Mouse (Mus musculus): Measurements from ENCODE around the gene Ccdc57.

The Ccdc57 gene

DNA sequence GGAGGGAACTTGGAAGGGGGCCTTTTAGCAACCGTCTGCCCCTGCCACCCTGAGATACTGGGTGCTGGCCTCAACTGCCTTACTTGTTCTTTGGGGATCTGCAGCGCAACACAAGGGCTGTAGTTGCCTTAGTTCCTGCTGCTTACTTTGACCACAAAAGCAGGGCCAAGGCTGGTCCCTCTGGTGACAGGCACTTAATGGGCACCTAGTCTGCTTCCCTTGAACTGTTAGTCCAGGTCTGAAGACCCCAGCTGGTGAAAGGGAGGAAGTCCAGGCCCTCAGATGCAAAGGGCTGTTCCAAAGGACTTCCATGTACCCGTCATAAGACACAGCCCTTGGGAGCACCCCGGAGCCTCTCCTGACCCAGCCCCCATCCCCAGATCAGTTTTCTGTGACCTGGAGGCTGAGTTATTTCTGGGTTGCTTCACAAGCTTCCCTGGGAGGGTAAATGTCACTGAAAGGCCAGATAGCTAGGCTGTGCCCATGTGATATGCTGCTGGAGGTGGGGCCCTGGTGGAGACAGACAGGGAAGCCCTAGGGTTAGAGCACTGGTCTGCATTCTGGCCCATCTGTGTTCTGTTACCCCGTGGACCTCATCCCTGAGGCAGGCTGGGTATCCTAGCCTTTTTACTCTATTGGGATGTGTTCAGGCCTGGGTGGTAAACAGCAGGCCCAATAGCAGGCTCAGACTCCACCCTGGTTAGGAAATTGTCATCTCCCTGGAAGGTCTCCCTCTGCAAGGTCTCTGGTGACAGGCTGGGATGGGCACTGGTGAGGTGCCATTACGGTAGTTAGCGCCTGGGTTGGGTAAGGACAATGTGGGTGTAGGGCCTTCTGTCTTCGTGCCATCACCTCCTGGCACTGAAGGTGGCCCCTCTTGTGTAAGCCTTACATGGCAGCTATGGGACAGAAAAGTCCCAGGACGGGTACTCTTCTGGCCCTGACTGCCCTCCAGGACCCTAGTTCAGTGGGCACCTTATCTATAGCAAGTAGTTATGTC is 19.4 kb upstream of the Ccdc57 start:
- no peak for DNase-seq (ENCODE audit: low spot score in 2 of 2)

DNA sequence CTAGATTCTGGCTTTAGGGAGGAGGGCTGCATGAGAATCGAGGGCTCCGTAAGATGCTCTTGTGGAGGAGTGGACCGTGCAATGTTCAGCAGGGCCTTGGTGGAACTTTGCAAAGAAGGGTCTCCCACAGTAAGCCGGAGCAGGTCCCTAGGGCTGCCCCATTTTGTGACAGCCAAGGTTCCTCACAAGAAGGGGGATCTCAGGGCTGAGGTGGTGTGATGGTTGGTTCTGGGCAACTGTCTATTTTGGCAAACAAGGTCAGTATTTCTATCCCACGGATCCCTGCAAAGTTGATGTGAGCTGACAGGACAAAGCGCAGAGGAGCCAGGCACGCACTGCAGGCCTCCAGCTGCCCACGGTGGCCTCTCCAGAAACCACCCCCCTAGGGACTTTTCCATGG is 18.6 kb upstream of the Ccdc57 start:
- no peak for DNase-seq (ENCODE audit: low spot score in 2 of 2)

DNA sequence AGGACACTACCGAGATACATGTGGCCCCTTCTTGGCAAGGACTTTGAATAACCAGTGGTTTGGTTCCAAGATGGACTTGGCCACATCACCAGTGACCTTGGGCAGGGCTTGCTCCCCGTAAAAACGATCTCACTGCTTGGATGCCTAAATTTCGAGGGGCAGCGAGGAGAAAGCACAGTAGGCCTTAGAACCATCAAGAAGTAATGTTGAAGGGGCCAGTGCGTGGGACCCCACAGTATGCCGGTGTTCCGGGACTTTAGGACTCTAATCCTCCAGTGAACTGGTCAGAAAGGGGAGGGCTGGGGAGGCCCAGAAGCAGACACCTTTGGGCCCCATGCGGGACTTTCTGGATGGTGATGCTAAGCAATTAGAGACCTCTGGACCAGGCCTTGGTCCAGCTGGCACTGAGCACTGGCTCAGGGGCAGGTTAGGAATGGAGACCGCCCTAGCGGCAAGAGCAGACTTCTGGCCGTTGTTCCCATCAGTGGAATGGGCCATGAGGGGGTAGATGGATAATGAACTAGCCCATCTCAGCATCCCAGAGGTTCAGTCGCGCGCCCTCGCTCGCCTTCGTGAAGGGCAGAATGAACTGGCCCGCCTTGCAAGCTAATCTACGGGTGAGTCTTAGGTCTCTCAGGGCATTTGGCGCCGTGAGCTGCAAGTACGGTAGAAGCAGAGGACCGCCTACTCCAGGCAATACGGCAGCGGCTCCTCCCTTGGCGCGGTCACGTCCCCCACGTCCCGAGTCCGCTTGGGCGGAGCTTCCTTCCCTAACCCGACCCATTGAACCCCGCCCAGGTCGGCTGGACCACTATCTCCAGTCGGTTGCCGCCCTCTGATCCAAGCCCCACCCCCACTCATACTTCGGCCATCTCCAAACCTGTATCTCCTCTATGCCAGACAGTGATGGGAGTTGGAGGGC is 17.9 kb upstream of the Ccdc57 start:
- DNase-seq (ENCODE audit: low spot score in 2 of 2) = peak; percentile 68 to 73

DNA sequence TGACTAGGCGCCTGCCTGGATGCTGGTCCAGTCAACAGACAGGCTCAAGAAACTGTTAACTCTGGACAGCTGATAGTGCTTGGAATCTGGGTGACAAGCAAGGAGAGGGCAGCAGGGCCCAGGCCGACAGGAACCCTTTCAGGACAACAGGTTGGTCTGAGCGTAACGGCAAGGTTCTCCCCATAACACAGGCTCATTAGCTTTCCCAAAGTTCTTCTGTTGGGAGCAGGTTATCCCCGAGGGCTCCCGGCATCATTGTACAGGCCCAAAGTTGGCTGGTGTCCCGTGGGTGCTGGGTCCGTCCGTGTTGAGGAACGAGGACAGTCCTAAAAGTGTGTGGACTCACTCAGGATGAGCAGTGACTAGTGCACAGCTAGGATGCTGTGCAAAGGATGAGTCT is 17.2 kb upstream of the Ccdc57 start:
- DNase-seq (ENCODE audit: low spot score in 2 of 2) = no peak

DNA sequence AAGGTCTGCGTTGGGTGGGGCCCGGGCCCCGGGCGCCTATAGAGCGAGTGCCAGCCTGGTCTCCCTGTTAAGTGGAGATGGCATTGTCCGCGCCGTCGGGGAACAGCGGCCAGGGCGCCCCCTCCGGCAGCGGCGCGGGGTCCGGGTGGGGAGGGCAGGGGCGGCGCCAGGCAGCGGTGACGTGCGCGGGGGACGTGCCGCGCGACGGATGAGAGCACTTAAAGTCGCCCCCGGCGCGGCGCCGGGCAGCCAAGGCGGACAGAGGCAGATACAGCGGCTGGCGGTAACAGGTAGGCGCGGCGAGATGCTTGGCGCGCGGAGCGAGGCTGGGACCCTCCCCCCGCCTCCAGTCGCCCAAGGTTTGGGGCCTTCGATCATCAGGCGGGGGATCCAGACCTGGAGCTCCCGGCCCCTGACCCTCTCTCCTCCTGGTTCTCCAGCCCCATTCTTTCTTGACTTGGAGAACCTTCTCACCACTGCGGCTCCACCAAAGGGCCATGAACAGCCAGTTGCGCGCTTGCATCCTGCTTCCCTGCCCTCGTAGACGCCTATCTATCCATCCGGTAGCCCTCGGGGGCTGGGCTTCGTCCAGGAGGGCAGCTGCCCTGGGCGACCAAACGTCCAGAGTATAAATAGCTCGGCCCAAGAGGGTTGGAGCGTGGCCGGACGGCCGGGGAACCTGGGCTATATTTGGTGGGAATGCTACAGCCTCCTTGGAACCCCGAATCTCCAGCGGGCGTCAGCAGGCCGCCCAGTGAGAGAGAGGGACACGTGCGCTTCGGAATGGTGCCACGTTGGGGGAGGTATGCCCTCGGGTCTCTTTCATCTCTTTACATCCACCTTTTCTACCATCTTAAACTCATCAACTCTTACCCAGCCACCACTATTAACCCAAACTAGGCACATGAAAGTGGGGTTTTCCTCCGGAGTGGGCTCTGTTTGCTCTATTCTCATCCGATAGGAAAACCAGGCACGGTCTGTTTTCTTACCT is 16.5 kb upstream of the Ccdc57 start:
- no peak for DNase-seq (ENCODE audit: low spot score in 2 of 2)

DNA sequence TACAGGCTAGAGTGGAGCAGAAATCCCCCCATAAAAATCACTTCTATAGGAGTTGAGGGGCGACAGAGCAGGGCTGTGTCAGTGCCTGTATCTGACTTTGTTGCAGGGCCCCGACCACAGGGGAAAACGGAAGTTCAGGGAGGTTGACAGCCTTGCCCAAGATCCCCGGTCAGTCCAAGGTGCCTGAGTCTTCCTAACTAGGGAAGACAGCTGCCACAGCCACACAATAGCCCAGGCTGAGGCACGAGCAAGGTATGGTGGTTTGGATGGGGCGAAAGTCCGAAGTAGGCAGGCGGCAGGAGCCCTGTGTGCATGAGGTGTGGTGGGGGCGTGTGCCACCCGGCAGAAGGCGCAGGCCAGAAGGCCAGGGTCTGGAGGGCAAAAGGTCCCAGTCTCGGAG is 15.7 kb upstream of the Ccdc57 start, which contains the start of gene Slc16a3:
Gene Slc16a3, plus strand, starts transcription at position 153 of the 400 bp plus-strand sequence.
- DNase-seq (ENCODE audit: low spot score in 2 of 2) = no peak

DNA sequence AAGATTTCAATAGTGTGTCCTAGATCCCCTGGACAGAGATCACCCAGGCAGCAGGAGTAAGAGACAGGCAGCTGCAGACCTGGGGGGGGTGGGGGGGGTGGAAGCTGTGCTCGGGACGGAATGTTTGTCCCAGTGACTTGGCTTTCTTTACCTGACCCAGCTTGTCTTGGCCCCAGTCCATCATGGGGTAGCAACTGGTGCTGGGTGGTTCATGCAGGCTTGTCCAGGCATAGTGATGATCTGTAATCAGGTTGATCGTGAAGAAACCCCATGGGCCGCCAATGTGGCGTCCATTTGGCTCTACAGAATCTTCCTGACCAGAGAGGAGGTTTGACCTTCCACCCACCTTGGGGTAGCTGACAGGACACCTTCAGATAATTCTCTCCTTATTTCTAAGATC is 13.3 kb upstream of the Ccdc57 start:
- no peak for DNase-seq (ENCODE audit: low spot score in 2 of 2)

DNA sequence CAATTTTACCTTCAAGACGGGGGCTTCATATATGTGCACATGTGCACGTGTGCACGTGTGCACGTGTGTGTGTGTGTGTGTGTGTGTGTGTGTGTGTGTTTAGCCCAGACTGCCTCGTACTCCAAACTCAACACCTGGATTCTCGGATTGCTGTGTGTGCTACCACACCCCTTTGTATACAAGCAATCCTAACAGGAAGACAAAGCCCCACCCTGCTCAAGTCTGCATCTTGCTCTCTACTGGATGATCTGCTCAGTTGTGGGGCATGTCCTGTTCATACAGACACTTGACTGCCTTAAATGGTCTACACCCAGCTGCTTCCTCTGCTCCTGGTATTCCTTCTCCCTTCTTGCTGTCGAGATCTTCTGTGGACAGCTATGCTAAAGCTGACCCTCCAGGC is 12.6 kb upstream of the Ccdc57 start:
- DNase-seq (ENCODE audit: low spot score in 2 of 2) = no peak

DNA sequence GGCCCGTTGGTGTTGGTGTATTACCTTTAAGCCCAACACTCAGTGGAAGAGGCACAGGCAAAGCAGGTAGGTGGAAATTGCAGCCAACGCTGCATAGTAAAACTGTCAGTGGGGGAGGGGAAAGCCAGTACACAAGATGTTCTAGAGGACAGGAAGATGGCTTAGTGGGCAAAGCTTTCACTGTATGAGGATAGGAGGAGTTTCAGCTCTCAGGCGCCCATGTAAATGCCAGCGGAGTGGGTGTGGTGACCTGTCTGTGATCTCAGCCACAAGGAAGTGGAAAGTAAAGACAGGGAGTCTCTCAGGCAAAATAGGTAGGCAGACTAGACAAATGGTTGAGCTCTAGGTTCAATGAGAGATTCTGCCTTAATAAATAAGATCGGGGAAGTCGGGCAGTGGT is 8.3 kb upstream of the Ccdc57 start:
- DNase-seq (ENCODE audit: low spot score in 2 of 2) = no peak

DNA sequence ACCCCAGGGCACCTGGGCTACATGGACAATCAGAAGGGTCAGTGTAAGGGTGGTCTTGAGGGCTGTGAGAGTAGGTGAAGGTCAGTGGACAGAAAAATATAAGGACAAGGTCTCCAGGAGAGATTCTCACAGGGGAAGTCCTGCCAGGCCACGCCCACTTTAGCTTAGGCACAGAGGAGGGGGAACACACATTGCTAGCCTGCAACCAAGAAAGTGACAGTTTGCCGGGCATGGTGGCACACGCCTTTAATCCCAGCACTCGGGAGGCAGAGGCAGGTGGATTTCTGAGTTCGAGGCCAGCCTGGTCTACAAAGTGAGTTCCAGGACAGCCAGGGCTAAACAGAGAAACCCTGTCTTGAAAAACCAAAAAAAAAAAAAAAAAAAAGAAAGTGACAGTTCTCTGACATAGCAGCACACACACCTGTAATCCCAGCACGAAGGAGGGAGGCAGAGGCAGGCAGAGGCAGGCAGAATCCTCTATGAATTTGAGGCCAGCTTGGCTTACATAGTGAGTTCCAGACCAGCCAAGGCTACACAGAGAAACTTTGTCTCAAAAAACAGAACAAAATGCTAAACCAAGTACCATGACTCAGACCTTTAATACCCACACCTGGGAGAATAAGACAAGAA is 7.2 kb upstream of the Ccdc57 start:
- DNase-seq (ENCODE audit: low spot score in 2 of 2) = no peak

DNA sequence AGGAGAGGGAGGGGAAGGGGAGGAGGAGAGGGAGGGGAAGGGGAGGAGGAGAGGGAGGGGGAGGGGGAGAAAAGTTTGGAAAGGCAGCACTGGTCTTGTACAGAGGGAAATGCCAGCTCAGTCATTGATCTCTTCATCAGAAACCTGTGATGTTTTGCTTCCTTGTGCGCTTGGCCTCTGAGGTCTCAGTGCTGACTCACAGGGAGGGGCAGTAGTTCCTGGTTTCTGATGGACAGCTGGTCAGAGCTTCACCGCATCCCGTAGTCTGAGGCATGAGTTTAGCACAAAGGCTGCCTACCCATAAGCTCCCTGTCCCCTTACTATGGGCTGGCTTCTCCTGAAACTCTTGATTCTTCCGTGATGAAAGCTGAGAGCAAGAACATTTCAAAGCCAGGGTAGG is 6.1 kb upstream of the Ccdc57 start:
- no peak for DNase-seq (ENCODE audit: low spot score in 2 of 2)

DNA sequence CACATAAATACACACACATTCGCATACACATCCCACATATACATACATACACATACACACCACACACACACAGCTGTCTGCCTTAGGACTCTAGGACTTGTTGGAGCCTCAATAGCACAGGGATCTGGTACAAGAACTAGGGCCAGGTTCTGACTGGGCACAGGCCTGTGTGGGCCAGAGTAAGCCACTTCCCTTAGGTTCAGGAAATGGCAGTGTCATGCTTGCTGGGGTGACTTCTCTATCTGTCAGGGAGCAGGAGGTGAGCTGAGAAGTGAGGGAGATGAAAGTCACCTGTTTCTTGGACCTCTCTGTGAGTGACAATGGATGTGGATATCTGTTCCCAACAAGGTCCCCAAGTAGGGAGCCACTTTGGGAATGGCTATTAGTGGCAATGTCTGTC is 5.3 kb upstream of the Ccdc57 start:
- DNase-seq (ENCODE audit: low spot score in 2 of 2) = no peak

DNA sequence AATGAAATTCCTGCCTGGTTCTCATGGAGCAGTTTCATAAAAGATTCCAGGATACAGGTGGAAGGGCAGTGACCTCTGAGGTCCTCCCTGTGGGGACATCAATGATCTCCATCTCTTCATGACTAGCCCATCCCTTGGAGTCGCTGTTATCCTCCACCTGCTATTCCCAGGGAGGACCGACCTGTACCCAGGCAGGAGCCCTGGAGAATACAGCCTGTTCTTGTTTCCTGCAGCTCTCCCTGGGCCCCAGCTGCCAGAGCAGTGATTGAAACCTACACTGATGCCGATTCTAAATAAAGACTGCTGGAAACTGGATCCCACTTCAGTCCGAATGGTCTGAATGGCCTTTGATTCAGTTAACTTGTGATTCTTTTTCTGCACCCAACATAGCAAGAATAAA is 1.2 kb downstream of the Ccdc57 start:
- no peak for DNase-seq (ENCODE audit: low spot score in 2 of 2)

DNA sequence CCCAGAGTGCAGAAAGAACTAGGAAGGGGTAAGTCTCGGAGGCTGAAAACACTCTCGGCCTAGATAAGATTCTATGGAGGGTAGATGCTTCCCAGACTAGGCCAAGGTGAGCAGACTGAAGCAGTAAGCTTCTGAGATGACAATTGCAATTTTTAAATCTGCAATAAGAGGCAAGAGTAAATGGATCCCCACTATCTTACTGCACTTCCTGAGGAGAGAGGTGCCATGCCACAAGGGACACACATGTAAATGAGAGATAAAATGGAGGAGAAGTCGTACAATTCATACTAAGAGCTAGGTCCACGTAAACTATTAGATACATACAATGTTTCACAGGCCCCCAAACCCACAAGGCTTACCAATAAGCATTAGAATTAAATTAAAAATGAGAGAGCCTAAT is 4.2 kb downstream of the Ccdc57 start:
- DNase-seq (ENCODE audit: low spot score in 2 of 2) = no peak

DNA sequence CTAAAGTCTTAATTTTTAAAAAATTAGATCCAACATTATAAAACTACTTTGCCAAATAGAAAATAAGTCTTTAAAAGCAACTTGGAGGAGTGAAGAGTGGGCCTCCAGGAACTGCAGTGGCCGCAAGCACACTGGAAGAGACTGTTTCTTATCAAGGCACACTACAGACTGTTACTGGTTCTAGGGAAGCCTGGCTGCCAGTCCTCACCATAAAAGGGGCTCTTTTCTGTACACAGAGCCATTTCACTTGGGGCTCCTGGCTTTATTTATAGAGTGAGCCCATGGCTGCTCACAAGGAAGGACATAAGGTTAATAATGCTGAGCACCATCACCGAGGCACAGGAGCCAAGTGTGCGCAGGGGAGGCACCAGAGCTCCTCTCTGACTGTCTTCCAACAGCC is 10.1 kb downstream of the Ccdc57 start:
- DNase-seq (ENCODE audit: low spot score in 2 of 2) = no peak

DNA sequence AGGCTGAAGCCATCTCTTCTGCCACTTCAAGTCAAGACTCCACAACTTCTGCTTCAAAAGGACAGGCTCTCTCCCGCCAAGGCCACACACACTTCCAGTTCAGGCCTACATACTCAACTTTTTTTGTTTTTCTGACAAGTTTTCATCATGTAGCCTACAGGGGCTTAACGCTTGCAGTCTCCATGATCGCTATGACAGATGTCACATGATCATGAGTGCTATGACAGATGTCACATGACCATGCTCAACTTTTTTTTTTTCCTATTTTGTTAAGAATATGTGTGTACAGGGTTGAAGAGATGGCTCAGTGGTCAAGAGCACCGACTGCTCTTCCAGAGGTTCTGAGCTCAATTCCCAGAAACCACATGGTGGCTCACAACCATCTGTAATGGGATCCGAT is 14.9 kb downstream of the Ccdc57 start:
- no peak for DNase-seq (ENCODE audit: low spot score in 2 of 2)

DNA sequence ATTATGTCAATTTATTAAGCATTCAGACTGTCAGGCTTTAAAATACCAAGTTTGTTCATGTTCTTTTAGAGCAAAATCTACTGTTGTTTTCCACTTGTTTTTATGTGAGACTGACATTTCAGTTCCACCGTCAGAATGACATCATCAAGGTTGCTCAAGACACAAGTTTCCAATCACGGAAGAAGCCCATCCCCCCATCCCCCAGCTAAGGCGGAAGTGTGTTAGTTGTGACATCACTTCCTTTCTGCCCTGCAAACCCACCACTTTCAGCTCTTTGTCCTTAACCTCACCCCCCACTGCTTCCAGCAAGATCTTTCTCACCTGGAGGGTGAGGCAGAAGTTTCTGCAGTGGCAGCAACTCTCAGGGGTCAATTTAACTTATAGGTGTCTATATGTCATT is 16.2 kb downstream of the Ccdc57 start:
- DNase-seq (ENCODE audit: low spot score in 2 of 2) = no peak

DNA sequence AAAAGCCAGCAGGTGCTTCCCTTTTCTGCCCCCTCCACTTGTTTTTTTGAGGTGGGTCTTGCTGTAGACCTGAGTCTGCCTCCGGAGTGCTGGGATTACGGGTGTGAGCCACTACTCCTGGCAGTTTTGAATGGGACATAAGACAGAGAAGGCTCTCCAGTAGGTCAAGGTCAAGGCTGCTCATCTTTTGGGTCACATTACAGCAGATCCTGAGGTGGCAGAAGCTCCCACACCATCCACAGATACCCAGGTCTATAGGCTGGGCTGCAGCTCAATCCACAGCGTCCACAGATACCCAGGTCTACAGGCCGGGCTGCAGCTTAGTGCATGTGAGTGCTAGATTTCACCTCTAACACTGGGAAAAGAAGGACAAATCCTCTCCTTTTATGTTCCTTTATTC is 18.9 kb downstream of the Ccdc57 start:
- DNase-seq (ENCODE audit: low spot score in 2 of 2) = no peak

DNA sequence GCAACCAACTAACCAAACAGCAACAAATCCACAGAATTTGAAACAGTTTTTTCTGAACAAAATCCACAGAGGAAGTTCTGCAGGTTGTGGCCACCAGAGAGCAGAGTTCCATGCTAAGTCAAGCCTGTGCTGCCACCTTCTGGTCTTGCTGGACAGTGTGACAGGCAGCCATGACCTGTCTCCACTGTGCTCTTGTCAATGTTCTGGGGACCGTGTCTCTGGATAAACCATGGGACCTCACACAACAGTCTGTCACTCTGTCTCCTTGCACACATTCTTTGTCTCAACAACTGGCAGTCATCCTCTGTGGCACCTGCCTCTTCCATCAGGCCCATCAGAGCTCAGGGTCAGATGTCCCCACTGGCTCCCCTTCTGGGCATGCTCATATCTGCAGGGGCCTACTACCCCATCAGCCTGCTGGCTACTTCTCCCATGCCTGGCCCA is 27.2 kb downstream of the Ccdc57 start:
- DNase-seq (ENCODE audit: low spot score in 2 of 2) = peak; percentile 27 to 44

DNA sequence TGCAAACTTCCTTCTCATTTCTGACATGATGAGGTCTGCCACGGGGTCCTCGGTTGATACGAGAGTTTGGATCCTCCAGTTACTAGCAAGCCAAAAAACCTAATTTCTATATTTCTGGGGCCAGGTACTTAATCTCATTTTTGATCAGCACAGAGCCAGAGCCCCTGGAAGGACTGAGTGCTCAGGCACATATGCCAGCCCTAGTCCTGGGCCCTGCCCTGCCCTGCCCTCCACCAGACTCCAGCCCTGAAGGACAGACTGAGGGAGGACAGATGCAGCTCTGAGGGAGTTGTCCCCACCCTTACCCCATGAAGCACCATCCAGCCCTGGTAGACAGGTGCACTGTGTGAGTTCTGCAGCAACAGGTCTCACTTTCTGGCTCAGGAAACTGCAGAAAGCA is 28.1 kb downstream of the Ccdc57 start:
- no peak for DNase-seq (ENCODE audit: low spot score in 2 of 2)
